Mouse (Mus musculus): Measurements from ENCODE around the gene Satb2. TPM values are rescaled to one million over a fixed set of nuclear protein-coding genes. Genes with fewer than 3 reads are reported as not detected.

Gene Satb2
- polyA plus RNA-seq, 1 experiment from 2014 or later, result 13.1 TPM

DNA sequence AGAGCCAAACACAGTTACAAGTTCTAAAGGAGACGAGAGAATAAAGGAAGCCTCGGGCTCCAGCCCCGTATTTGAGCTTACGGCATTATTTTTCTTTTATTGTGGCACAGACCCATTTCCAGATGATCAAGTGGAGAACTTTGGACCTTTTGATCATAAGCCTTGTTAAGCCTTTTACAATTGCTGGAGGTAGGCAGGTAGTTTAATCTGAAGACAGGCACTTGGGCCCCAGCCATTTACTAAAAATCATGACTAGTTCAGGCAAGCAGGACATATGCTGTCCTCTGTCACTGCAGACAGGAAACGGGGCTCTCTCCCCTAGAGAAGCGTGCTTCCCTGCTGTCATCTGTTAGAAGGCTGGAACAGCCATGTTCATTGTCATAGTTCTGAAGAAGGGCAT is 26.9 kb downstream of the Satb2 start:
- H3K4me3 ChIP-seq (ENCODE audit: low read depth, low read length), result no peak overlapping the region
- 64% methylated on average over 6 of the region's 6 CpGs for WGBS
- ATAC-seq (replicated peaks; ENCODE audit: insufficient number of reproducible peaks, low FRiP score, low TSS enrichment, low read depth) (no peak), DNase-seq (ENCODE audit: low spot score) (no peak)
- no peaks in the 10 kb centered on the region for H3K4me1 ChIP-seq (ENCODE audit: control insufficient read depth, insufficient read depth, low read length)
- H3K27ac ChIP-seq (replicated peaks; ENCODE audit: low read depth, low read length), result no peak overlapping the region
- H3K4me2 ChIP-seq (ENCODE audit: low read depth, low read length), result no peak overlapping the region
- no peak overlapping the region for H3K9ac ChIP-seq (replicated peaks; ENCODE audit: low read length)
- no peaks in the 10 kb centered on the region for H3K27me3 ChIP-seq (ENCODE audit: control insufficient read depth, insufficient read depth, low read length)
- H3K36me3 ChIP-seq (replicated peaks; ENCODE audit: control insufficient read depth, insufficient read depth, low read depth, low read length), result no peaks in the 10 kb centered on the region
- no peaks in the 10 kb centered on the region for H3K9me3 ChIP-seq (replicated peaks; ENCODE audit: control insufficient read depth, low read length)

DNA sequence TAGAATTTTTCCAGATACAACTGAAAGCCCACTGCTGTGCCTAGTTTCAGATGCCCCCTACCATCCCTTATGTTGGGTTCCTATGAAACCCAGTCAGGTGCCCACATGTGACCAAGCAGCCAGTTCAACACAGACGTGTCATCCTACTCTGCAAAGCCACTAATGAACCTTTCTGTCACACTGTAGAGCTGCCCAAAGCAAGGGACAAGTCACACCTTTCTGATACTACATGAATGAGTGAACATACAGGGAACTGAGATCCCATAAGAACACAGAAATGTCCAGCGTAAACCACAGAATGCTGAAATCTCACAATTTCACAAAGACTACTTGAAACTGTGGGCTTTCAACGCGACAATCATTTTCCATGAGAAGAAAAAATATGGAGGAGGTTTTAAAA is 39.0 kb downstream of the Satb2 start:
- Histone ChIP-seq H3K4me2 (ENCODE audit: low read depth, low read length) (no peak overlapping the region), H3K4me1 (ENCODE audit: control insufficient read depth, insufficient read depth, low read length) (no peaks in the 10 kb centered on the region), H3K27ac (replicated peaks; ENCODE audit: low read depth, low read length) (no peak overlapping the region), H3K36me3 (replicated peaks; ENCODE audit: control insufficient read depth, insufficient read depth, low read depth, low read length) (no peaks in the 10 kb centered on the region), H3K9me3 (replicated peaks; ENCODE audit: control insufficient read depth, low read length) (no peaks in the 10 kb centered on the region), H3K27me3 (ENCODE audit: control insufficient read depth, insufficient read depth, low read length) (no peaks in the 10 kb centered on the region), H3K9ac (replicated peaks; ENCODE audit: low read length) (no peak overlapping the region), H3K4me3 (ENCODE audit: low read depth, low read length) (no peak overlapping the region)
- WGBS, result 92% methylated on average over 4 of the region's 4 CpGs
- DNase-seq (ENCODE audit: low spot score) (no peak), ATAC-seq (replicated peaks; ENCODE audit: insufficient number of reproducible peaks, low FRiP score, low TSS enrichment, low read depth) (no peak)

DNA sequence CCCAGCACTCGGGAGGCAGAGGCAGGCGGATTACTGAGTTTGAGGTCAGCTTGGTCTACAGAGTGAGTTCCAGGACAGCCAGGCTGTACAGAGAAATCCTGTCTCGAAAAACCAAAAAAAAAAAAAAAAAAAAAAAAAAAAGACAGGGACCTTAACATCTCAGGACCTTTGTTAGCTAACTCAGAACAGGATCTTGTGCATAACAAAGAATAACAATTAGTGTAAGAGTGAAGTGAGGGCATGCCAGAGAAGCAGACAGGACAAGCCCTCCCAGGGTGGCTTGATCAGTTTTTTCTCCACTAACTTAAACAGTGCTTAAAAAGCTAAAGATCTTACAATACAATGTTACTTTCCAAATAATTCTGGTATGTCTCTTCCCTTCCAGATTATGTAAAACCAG is 40.0 kb downstream of the Satb2 start:
- no peaks in the 10 kb centered on the region for H3K36me3 ChIP-seq (replicated peaks; ENCODE audit: control insufficient read depth, insufficient read depth, low read depth, low read length)
- H3K4me3 ChIP-seq (ENCODE audit: low read depth, low read length), result no peak overlapping the region
- no peak for ATAC-seq (replicated peaks; ENCODE audit: insufficient number of reproducible peaks, low FRiP score, low TSS enrichment, low read depth)
- no peaks in the 10 kb centered on the region for H3K27me3 ChIP-seq (ENCODE audit: control insufficient read depth, insufficient read depth, low read length)
- no peaks in the 10 kb centered on the region for H3K9me3 ChIP-seq (replicated peaks; ENCODE audit: control insufficient read depth, low read length)
- DNase-seq (ENCODE audit: low spot score), result no peak
- 87% methylated on average over 3 of the region's 3 CpGs for WGBS
- no peak overlapping the region for H3K9ac ChIP-seq (replicated peaks; ENCODE audit: low read length)
- H3K4me2 ChIP-seq (ENCODE audit: low read depth, low read length), result no peak overlapping the region
- H3K4me1 ChIP-seq (ENCODE audit: control insufficient read depth, insufficient read depth, low read length), result no peaks in the 10 kb centered on the region
- H3K27ac ChIP-seq (replicated peaks; ENCODE audit: low read depth, low read length), result no peak overlapping the region

DNA sequence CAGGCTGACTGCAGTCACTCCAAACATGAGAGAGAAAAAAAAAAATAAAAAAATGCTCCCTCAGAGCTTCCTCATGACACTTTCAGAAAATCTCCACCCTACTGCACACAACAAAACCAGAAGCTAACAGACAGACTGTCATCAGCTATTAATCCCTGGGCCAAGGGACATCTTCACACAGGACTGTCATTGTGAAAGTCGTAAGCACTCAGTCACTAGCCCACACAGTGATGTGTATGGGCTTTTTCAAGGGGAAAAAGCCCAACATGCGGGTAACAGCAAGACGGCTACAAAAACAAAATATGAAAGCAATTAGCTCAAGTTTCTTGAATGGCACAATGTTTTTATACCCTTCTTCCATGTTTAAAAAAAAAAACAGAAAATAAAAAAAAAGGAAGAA is 41.9 kb downstream of the Satb2 start:
- Histone ChIP-seq H3K4me2 (ENCODE audit: low read depth, low read length) (no peak overlapping the region), H3K4me3 (ENCODE audit: low read depth, low read length) (no peak overlapping the region), H3K27me3 (ENCODE audit: control insufficient read depth, insufficient read depth, low read length) (no peaks in the 10 kb centered on the region), H3K4me1 (ENCODE audit: control insufficient read depth, insufficient read depth, low read length) (no peaks in the 10 kb centered on the region), H3K36me3 (replicated peaks; ENCODE audit: control insufficient read depth, insufficient read depth, low read depth, low read length) (no peaks in the 10 kb centered on the region), H3K27ac (replicated peaks; ENCODE audit: low read depth, low read length) (no peak overlapping the region), H3K9me3 (replicated peaks; ENCODE audit: control insufficient read depth, low read length) (no peaks in the 10 kb centered on the region), H3K9ac (replicated peaks; ENCODE audit: low read length) (no peak overlapping the region)
- WGBS, result 36% methylated on average over 3 of the region's 3 CpGs
- DNase-seq (ENCODE audit: low spot score) (no peak), ATAC-seq (replicated peaks; ENCODE audit: insufficient number of reproducible peaks, low FRiP score, low TSS enrichment, low read depth) (no peak)

DNA sequence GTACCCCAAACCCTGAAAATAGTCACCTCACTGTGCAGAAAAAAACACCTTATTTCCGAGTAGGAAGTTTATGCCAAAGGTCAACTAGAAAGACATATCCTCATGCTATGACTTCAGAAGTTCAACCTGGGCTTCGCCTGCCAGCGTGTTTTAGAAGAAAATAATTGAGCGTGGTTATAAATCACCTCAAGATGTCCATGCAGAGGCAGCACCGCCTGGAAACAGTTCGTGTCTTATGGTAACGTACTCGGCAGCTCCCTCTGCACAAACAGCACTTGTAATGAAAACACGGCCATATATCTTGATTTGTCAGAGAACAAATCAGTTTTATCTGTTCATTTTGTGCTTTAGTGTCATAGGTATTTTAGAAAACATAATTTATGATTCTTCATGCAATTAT is 44.6 kb downstream of the Satb2 start:
- no peaks in the 10 kb centered on the region for H3K9me3 ChIP-seq (replicated peaks; ENCODE audit: control insufficient read depth, low read length)
- H3K4me2 ChIP-seq (ENCODE audit: low read depth, low read length), result no peak overlapping the region
- no peaks in the 10 kb centered on the region for H3K36me3 ChIP-seq (replicated peaks; ENCODE audit: control insufficient read depth, insufficient read depth, low read depth, low read length)
- no peak overlapping the region for H3K27ac ChIP-seq (replicated peaks; ENCODE audit: low read depth, low read length)
- H3K9ac ChIP-seq (replicated peaks; ENCODE audit: low read length), result no peak overlapping the region
- DNase-seq (ENCODE audit: low spot score) (peak; percentile 58), ATAC-seq (replicated peaks; ENCODE audit: insufficient number of reproducible peaks, low FRiP score, low TSS enrichment, low read depth) (no peak)
- no peaks in the 10 kb centered on the region for H3K27me3 ChIP-seq (ENCODE audit: control insufficient read depth, insufficient read depth, low read length)
- WGBS, result 46% methylated on average over 9 of the region's 9 CpGs
- no peaks in the 10 kb centered on the region for H3K4me1 ChIP-seq (ENCODE audit: control insufficient read depth, insufficient read depth, low read length)
- H3K4me3 ChIP-seq (ENCODE audit: low read depth, low read length), result no peak overlapping the region

DNA sequence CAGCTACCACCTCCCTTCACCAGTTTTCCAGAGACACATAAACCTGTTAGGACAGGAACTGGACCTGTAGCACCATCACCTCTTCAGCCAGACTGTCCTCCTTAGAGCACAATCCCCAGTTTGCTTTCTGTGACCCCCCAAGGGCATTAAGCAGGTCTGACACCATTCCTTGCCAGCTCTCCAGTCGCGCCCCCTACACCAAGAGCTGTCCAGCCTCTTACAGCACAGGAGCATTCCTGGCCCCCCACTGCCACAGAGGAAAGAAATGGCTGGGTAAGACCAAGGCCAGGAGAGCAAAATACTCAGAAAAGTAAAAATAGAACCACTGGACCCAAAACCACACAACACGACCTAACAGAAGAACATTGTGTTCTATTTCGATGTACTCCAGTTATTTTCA is 48.4 kb downstream of the Satb2 start:
- no peaks in the 10 kb centered on the region for H3K9me3 ChIP-seq (replicated peaks; ENCODE audit: control insufficient read depth, low read length)
- no peak overlapping the region for H3K27ac ChIP-seq (replicated peaks; ENCODE audit: low read depth, low read length)
- H3K4me2 ChIP-seq (ENCODE audit: low read depth, low read length), result no peak overlapping the region
- ATAC-seq (replicated peaks; ENCODE audit: insufficient number of reproducible peaks, low FRiP score, low TSS enrichment, low read depth) (no peak), DNase-seq (ENCODE audit: low spot score) (no peak)
- no peaks in the 10 kb centered on the region for H3K36me3 ChIP-seq (replicated peaks; ENCODE audit: control insufficient read depth, insufficient read depth, low read depth, low read length)
- H3K27me3 ChIP-seq (ENCODE audit: control insufficient read depth, insufficient read depth, low read length), result no peaks in the 10 kb centered on the region
- WGBS, result 76% methylated on average over 4 of the region's 4 CpGs
- no peaks in the 10 kb centered on the region for H3K4me1 ChIP-seq (ENCODE audit: control insufficient read depth, insufficient read depth, low read length)
- H3K9ac ChIP-seq (replicated peaks; ENCODE audit: low read length), result no peak overlapping the region
- H3K4me3 ChIP-seq (ENCODE audit: low read depth, low read length), result no peak overlapping the region

DNA sequence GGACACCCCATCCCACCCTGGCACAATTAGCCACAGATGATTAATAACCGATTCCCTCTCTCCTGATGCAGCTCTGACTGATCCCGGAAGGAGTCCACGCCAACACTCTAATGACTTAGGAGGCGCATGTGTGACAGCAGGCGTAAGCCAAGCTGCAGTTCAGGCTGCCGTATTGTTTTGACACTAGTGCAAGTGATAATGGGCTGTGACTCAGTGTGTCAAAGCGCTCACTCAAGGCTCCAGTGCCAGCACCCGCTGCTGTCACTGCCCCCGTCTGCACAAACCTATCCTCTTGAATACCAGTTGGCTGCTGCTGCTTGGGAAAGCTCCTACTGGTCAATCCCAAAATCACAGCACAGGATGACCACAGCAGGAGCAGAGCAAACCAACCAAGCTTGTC is 49.7 kb downstream of the Satb2 start:
- Histone ChIP-seq H3K9me3 (replicated peaks; ENCODE audit: control insufficient read depth, low read length) (no peaks in the 10 kb centered on the region), H3K4me1 (ENCODE audit: control insufficient read depth, insufficient read depth, low read length) (no peaks in the 10 kb centered on the region), H3K27me3 (ENCODE audit: control insufficient read depth, insufficient read depth, low read length) (no peaks in the 10 kb centered on the region), H3K4me2 (ENCODE audit: low read depth, low read length) (no peak overlapping the region), H3K9ac (replicated peaks; ENCODE audit: low read length) (no peak overlapping the region), H3K4me3 (ENCODE audit: low read depth, low read length) (no peak overlapping the region), H3K27ac (replicated peaks; ENCODE audit: low read depth, low read length) (no peak overlapping the region), H3K36me3 (replicated peaks; ENCODE audit: control insufficient read depth, insufficient read depth, low read depth, low read length) (no peaks in the 10 kb centered on the region)
- ATAC-seq (replicated peaks; ENCODE audit: insufficient number of reproducible peaks, low FRiP score, low TSS enrichment, low read depth) (no peak; the same call in 1 of the 2 replicates), DNase-seq (ENCODE audit: low spot score) (no peak)
- 79% methylated on average over 9 of the region's 9 CpGs for WGBS

DNA sequence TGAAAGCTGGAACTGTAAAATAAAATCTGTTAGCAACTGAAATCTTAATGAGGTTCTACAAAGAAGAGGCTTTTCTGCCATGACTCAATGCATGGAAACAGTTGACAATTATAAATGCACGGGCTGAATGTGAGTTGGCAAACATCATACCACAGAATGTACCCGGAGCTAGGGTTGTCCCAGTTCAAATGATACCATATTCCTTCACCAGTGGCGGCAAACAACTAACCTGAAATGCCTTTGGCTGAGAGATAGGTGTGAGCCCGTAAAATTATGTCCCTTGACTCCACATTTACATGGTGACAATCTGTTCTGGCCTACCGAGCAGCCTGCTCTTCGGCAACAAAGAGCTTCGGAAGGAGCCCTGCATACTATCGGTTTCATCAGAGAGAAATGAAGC is 58.0 kb downstream of the Satb2 start:
- H3K27me3 ChIP-seq (ENCODE audit: control insufficient read depth, insufficient read depth, low read length), result no peaks in the 10 kb centered on the region
- no peak for ATAC-seq (replicated peaks; ENCODE audit: insufficient number of reproducible peaks, low FRiP score, low TSS enrichment, low read depth)

More for the DNA sequence above, 58.0 kb downstream of the Satb2 start:
- no peaks in the 10 kb centered on the region for H3K9me3 ChIP-seq (replicated peaks; ENCODE audit: control insufficient read depth, low read length)
- H3K9ac ChIP-seq (replicated peaks; ENCODE audit: low read length), result no peak overlapping the region
- no peak for DNase-seq (ENCODE audit: low spot score)
- WGBS, result 90% methylated on average over 8 of the region's 8 CpGs
- no peaks in the 10 kb centered on the region for H3K4me1 ChIP-seq (ENCODE audit: control insufficient read depth, insufficient read depth, low read length)
- no peak overlapping the region for H3K4me2 ChIP-seq (ENCODE audit: low read depth, low read length)
- no peak overlapping the region for H3K4me3 ChIP-seq (ENCODE audit: low read depth, low read length)
- H3K27ac ChIP-seq (replicated peaks; ENCODE audit: low read depth, low read length), result no peak overlapping the region
- H3K36me3 ChIP-seq (replicated peaks; ENCODE audit: control insufficient read depth, insufficient read depth, low read depth, low read length), result no peaks in the 10 kb centered on the region

Data from embryonic facial prominence, embryonic 11.5 days (tissue).